Mouse (Mus musculus): Measurements from ENCODE around the gene Pex12. TPM values are rescaled to one million over a fixed set of nuclear protein-coding genes. Genes with fewer than 3 reads are reported as not detected.

Gene Pex12
- polyA plus RNA-seq, 1 experiment: 32.1 TPM

GRCm38 (mm10) chr11:83298225-83299195 is 3.9 kb downstream of the Pex12 start, which contains the start of gene Ap2b1:
Ap2b1 (plus strand) TSS chr11:83299024.
- peaks cover 3% of the 10 kb centered on the region; the same call in 1 of the 2 replicates for H3K4me1 ChIP-seq (ENCODE audit: control insufficient read depth, insufficient read depth, low read length)
- TF ChIP-seq POLR2A (IDR thresholded peaks at IDR 0.05; ENCODE audit: control insufficient read depth, low read depth, low read length): peak; percentile 93
- no peak for TF ChIP-seq CTCF (IDR thresholded peaks at IDR 0.05; ENCODE audit: control insufficient read depth, insufficient read depth, insufficient replicate concordance, low read depth, low read length)
- H3K27ac ChIP-seq (ENCODE audit: control insufficient read depth, insufficient read depth, low read depth, low read length): peak within 1 kb of the TSS; percentile 98
- peak within 1 kb of the TSS; percentile 99 for H3K4me3 ChIP-seq (ENCODE audit: control insufficient read depth, low read depth, low read length)
- H3K36me3 ChIP-seq (ENCODE audit: control insufficient read depth, insufficient read depth, low read length): 0 out of 2 replicates have a peak, but pooled peaks cover 2% of the 10 kb centered on the region
- no peaks in the 10 kb centered on the region for H3K27me3 ChIP-seq (ENCODE audit: control insufficient read depth, insufficient read depth, low read length)

- Histone ChIP-seq H3K27me3 (ENCODE audit: control insufficient read depth, insufficient read depth, low read length) (no peaks in the 10 kb centered on the region), H3K4me1 (ENCODE audit: control insufficient read depth, insufficient read depth, low read length) (peaks cover 3% of the 10 kb centered on the region; the same call in 1 of the 2 replicates), H3K36me3 (ENCODE audit: control insufficient read depth, insufficient read depth, low read length) (0 out of 2 replicates have a peak, but pooled peaks cover 2% of the 10 kb centered on the region), H3K27ac (ENCODE audit: control insufficient read depth, insufficient read depth, low read depth, low read length) (peak overlapping the region; percentile 98), H3K4me3 (ENCODE audit: control insufficient read depth, low read depth, low read length) (peak overlapping the region; percentile 99)
- TF ChIP-seq POLR2A (IDR thresholded peaks at IDR 0.05; ENCODE audit: control insufficient read depth, low read depth, low read length) (no peak), CTCF (IDR thresholded peaks at IDR 0.05; ENCODE audit: control insufficient read depth, insufficient read depth, insufficient replicate concordance, low read depth, low read length) (no peak)
Measured at GRCm38 (mm10) chr11:83297816-83298215, 4.6 kb downstream of the Pex12 start.

- TF ChIP-seq POLR2A (IDR thresholded peaks at IDR 0.05; ENCODE audit: control insufficient read depth, low read depth, low read length) (no peak), CTCF (IDR thresholded peaks at IDR 0.05; ENCODE audit: control insufficient read depth, insufficient read depth, insufficient replicate concordance, low read depth, low read length) (no peak)
- H3K4me3 ChIP-seq (ENCODE audit: control insufficient read depth, low read depth, low read length): no peak overlapping the region
- H3K27me3 ChIP-seq (ENCODE audit: control insufficient read depth, insufficient read depth, low read length): no peaks in the 10 kb centered on the region
- H3K36me3 ChIP-seq (ENCODE audit: control insufficient read depth, insufficient read depth, low read length): 0 out of 2 replicates have a peak, but pooled peaks cover 2% of the 10 kb centered on the region
- H3K27ac ChIP-seq (ENCODE audit: control insufficient read depth, insufficient read depth, low read depth, low read length): no peak overlapping the region
- H3K4me1 ChIP-seq (ENCODE audit: control insufficient read depth, insufficient read depth, low read length): peaks cover 5% of the 10 kb centered on the region; the same call in 1 of the 2 replicates
Measured at GRCm38 (mm10) chr11:83294133-83294532, 8.3 kb downstream of the Pex12 start.

GRCm38 (mm10) chr11:83293182-83293581 is 9.2 kb downstream of the Pex12 start:
- H3K4me3 ChIP-seq (ENCODE audit: control insufficient read depth, low read depth, low read length): no peak overlapping the region
- H3K27me3 ChIP-seq (ENCODE audit: control insufficient read depth, insufficient read depth, low read length): no peaks in the 10 kb centered on the region
- H3K4me1 ChIP-seq (ENCODE audit: control insufficient read depth, insufficient read depth, low read length): peaks cover 4% of the 10 kb centered on the region; the same call in 1 of the 2 replicates
- TF ChIP-seq POLR2A (IDR thresholded peaks at IDR 0.05; ENCODE audit: control insufficient read depth, low read depth, low read length) (no peak), CTCF (IDR thresholded peaks at IDR 0.05; ENCODE audit: control insufficient read depth, insufficient read depth, insufficient replicate concordance, low read depth, low read length) (no peak)
- H3K36me3 ChIP-seq (ENCODE audit: control insufficient read depth, insufficient read depth, low read length): 0 out of 2 replicates have a peak, but pooled peaks cover 2% of the 10 kb centered on the region
- no peak overlapping the region for H3K27ac ChIP-seq (ENCODE audit: control insufficient read depth, insufficient read depth, low read depth, low read length)

- H3K4me1 ChIP-seq (ENCODE audit: control insufficient read depth, insufficient read depth, low read length): peaks cover 3% of the 10 kb centered on the region; the same call in 1 of the 2 replicates
- H3K27me3 ChIP-seq (ENCODE audit: control insufficient read depth, insufficient read depth, low read length): no peaks in the 10 kb centered on the region
- H3K4me3 ChIP-seq (ENCODE audit: control insufficient read depth, low read depth, low read length): peak overlapping the region; percentile 90
- TF ChIP-seq POLR2A (IDR thresholded peaks at IDR 0.05; ENCODE audit: control insufficient read depth, low read depth, low read length): no peak
- no peak for TF ChIP-seq CTCF (IDR thresholded peaks at IDR 0.05; ENCODE audit: control insufficient read depth, insufficient read depth, insufficient replicate concordance, low read depth, low read length)
- 0 out of 2 replicates have a peak, but pooled peaks cover 2% of the 10 kb centered on the region for H3K36me3 ChIP-seq (ENCODE audit: control insufficient read depth, insufficient read depth, low read length)
- 0 out of 2 replicates have a peak overlapping the region, but pooled peaks have one; percentile 48 for H3K27ac ChIP-seq (ENCODE audit: control insufficient read depth, insufficient read depth, low read depth, low read length)
Measured at GRCm38 (mm10) chr11:83292251-83292587, 10.2 kb downstream of the Pex12 start.

- Histone ChIP-seq H3K36me3 (ENCODE audit: control insufficient read depth, insufficient read depth, low read length) (0 out of 2 replicates have a peak, but pooled peaks cover 1% of the 10 kb centered on the region), H3K4me1 (ENCODE audit: control insufficient read depth, insufficient read depth, low read length) (peaks cover 3% of the 10 kb centered on the region; the same call in 1 of the 2 replicates), H3K27me3 (ENCODE audit: control insufficient read depth, insufficient read depth, low read length) (no peaks in the 10 kb centered on the region), H3K4me3 (ENCODE audit: control insufficient read depth, low read depth, low read length) (peak overlapping the region; percentile 90), H3K27ac (ENCODE audit: control insufficient read depth, insufficient read depth, low read depth, low read length) (peak overlapping the region; percentile 65; the same call in 1 of the 2 replicates)
- TF ChIP-seq CTCF (IDR thresholded peaks at IDR 0.05; ENCODE audit: control insufficient read depth, insufficient read depth, insufficient replicate concordance, low read depth, low read length) (no peak), POLR2A (IDR thresholded peaks at IDR 0.05; ENCODE audit: control insufficient read depth, low read depth, low read length) (peak; percentile 72)
Measured at GRCm38 (mm10) chr11:83291375-83292250, 10.8 kb downstream of the Pex12 start.

All from testis, adult 2 months (tissue).